Mouse (Mus musculus): ENCODE data around the gene Sh3pxd2a. TPM values are rescaled to one million over a fixed set of nuclear protein-coding genes. Genes with fewer than 3 reads are reported as not detected.

The Sh3pxd2a gene
- polyA plus RNA-seq, 1 experiment from 2014 or later, result 3.8 TPM

GRCm38 (mm10) chr19:47343422-47343821 is 120.8 kb downstream of the Sh3pxd2a start:
- H3K9me3 ChIP-seq (replicated peaks), result no peaks in the 10 kb centered on the region
- WGBS, result under 1% methylated on average over 39 of the region's 39 CpGs
- peak; percentile 70 for DNase-seq (ENCODE audit: low spot score)
- peaks cover 51% of the 10 kb centered on the region for H3K4me1 ChIP-seq
- H3K4me3 ChIP-seq, result peak overlapping the region; percentile 53
- H3K36me3 ChIP-seq, result no peaks in the 10 kb centered on the region
- H3K27me3 ChIP-seq (ENCODE audit: low read depth, poor library complexity, severe bottlenecking), result peaks cover 42% of the 10 kb centered on the region
- peak overlapping the region; percentile 56 for H3K27ac ChIP-seq

DNA sequence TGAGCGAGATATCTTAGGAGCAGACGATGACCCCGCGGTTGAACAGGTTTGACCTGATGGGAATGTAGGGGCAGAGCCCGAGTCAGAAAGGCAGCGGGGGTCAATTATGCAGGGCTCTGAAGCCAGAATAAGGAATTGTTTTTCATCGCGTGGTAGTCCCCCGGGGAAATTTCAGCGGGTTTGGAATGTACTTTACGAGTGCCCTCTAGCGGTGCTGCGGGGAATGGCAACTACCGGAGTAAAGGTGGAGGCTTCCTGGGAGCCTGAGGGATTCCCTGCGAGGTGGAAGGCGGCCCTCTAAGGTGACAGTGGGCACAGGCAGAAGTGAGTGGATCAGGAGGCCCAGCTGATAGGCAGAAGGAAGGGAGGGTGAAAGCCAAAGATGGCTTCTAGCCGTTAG is 125.0 kb downstream of the Sh3pxd2a start:
- no peaks in the 10 kb centered on the region for H3K36me3 ChIP-seq
- DNase-seq (ENCODE audit: low spot score), result peak; percentile 91
- H3K4me3 ChIP-seq, result peak overlapping the region; percentile 46
- peaks cover 28% of the 10 kb centered on the region for H3K27me3 ChIP-seq (ENCODE audit: low read depth, poor library complexity, severe bottlenecking)
- H3K4me1 ChIP-seq, result peaks cover 53% of the 10 kb centered on the region
- no peaks in the 10 kb centered on the region for H3K9me3 ChIP-seq (replicated peaks)
- H3K27ac ChIP-seq, result peak overlapping the region; percentile 54; the same call in 1 of the 2 replicates
- 2% methylated on average over 17 of the region's 17 CpGs for WGBS

DNA sequence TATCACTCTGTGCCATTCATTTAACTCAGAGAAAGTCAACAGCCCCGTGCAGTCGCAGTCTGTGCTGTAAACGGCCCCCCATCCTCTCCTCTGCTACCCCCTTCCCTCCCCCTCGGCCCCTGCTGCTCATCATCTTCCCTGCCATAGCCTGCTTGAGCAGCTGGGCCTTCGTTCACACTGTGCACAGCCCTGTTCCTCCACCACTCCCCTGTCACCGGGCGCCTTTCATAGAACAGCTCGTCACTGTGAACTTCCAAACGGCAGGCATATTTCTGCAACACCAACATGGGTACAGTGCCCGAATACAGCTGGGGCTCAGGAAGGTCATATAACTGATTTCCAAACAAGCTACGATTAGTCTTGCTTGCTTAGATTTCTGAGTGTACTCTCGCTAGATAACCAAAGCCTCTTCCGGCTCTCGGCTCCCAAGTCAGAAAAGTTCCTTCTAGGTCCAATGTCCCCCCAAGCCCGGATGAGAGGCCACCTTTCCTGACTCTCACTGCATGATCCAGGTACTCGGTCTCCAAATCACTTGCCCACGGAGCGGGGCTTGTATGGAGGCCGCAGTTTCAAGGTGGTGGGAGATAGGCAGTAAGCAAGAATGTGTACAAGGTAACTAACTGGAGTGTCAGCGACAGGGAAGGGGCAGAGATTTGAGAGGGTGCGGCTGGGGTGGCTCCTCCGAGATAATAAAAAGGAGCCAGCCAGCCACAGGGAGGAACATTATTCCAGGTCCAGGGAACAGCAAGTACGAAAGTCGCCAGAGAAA is 125.6 kb downstream of the Sh3pxd2a start:
- Histone ChIP-seq H3K27me3 (ENCODE audit: low read depth, poor library complexity, severe bottlenecking) (peaks cover 22% of the 10 kb centered on the region), H3K36me3 (no peaks in the 10 kb centered on the region), H3K4me1 (peaks cover 53% of the 10 kb centered on the region), H3K9me3 (replicated peaks) (no peaks in the 10 kb centered on the region), H3K27ac (peak overlapping the region; percentile 54; the same call in 1 of the 2 replicates), H3K4me3 (peak overlapping the region; percentile 46)
- DNase-seq (ENCODE audit: low spot score), result no peak
- 31% methylated on average over 24 of the region's 24 CpGs for WGBS

DNA sequence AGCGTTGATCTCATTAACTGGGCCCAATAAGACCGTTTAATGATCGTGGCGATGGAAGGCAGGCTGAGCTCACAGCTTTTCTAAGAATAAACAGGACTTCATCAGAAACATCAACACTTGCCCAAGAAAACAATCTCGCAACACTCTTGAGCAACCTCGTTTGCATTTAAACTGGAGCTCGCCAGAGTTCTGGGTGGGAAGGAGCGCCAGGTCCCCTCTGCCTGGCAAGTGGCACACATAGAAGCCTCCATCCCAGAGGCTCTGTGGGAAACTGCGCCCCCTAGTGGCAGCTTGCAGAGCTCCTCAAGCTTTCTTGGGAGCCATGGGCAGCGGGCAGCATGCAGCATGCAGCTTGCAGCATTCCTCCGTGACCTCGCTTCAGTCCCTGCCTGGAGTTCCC is 126.5 kb downstream of the Sh3pxd2a start:
- peak; percentile 98 for DNase-seq (ENCODE audit: low spot score)
- Histone ChIP-seq H3K4me1 (peaks cover 53% of the 10 kb centered on the region), H3K27ac (peak overlapping the region; percentile 54), H3K36me3 (no peaks in the 10 kb centered on the region), H3K9me3 (replicated peaks) (no peaks in the 10 kb centered on the region), H3K27me3 (ENCODE audit: low read depth, poor library complexity, severe bottlenecking) (peaks cover 14% of the 10 kb centered on the region), H3K4me3 (peak overlapping the region; percentile 29; the same call in 1 of the 2 replicates)
- 29% methylated on average over 12 of the region's 12 CpGs for WGBS

DNA sequence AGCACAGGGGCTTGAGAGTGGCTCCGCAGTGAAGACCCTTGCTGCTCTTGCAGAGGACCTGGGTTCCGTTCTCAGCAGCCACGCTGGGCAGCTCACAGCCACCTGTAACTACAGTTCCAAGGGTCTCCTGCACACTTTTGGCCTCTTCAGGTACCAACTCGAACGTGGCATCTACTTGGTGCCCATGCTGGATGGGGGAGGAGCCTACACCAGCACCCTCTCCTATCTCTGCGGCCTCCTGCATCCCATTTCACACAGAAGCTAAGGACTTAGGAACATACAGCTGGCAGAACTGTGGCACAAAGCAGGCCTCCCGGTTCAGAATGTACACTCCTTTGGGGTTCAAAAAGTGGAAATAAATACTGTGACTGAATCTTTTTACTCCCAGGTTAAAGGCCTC is 127.0 kb downstream of the Sh3pxd2a start:
- Histone ChIP-seq H3K9me3 (replicated peaks) (no peaks in the 10 kb centered on the region), H3K36me3 (0 out of 2 replicates have a peak, but pooled peaks cover 2% of the 10 kb centered on the region), H3K4me1 (peaks cover 51% of the 10 kb centered on the region), H3K4me3 (no peak overlapping the region), H3K27me3 (ENCODE audit: low read depth, poor library complexity, severe bottlenecking) (peaks cover 8% of the 10 kb centered on the region), H3K27ac (no peak overlapping the region)
- 81% methylated on average over 7 of the region's 7 CpGs for WGBS
- DNase-seq (ENCODE audit: low spot score), result no peak

DNA sequence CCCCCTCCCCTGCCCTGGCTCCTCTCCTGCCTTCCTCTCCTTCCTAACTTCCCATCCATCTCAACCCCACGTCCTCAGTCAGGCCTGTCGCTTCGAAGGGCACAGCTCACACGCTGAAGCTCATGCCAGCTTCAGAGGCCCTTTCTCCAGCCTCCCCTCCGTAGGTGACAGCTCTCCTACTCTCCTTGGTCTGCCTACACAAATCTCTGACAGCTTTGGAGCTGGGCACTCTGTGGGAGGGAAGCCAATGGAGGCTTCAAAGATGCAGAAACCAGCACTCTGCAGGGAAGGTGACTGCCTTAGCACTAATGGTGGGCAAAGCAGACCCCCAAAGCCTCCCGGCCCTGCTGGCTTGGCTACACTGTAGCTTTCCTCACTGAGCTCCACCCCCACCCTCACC is 128.9 kb downstream of the Sh3pxd2a start:
- Histone ChIP-seq H3K4me3 (no peak overlapping the region), H3K9me3 (replicated peaks) (no peaks in the 10 kb centered on the region), H3K27me3 (ENCODE audit: low read depth, poor library complexity, severe bottlenecking) (peaks cover 3% of the 10 kb centered on the region; the same call in 1 of the 2 replicates), H3K27ac (peak overlapping the region; percentile 67; the same call in 1 of the 2 replicates), H3K4me1 (peaks cover 64% of the 10 kb centered on the region), H3K36me3 (0 out of 2 replicates have a peak, but pooled peaks cover 3% of the 10 kb centered on the region)
- DNase-seq (ENCODE audit: low spot score), result no peak
- WGBS, result 50% methylated on average over 6 of the region's 6 CpGs

DNA sequence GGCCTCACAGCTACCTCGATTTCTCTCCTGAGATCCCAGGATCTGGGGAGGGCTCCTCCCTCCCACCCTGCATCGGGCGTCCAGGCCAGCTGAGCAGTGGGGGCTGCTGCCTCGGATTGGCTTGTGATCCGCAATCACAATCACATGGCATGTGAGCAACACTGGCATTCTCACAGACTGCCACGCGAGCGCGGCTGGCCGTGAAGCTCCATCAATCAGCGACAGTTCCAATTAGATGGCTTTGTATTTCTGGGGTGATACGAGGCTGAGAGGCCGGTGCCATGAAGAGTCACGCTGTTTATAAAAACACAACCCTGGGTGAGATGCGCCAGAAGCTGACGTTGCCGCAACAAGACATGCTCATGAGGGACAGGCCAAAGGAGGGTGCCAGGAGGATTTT is 129.5 kb downstream of the Sh3pxd2a start:
- H3K27me3 ChIP-seq (ENCODE audit: low read depth, poor library complexity, severe bottlenecking), result peaks cover 3% of the 10 kb centered on the region; the same call in 1 of the 2 replicates
- H3K9me3 ChIP-seq (replicated peaks), result no peaks in the 10 kb centered on the region
- WGBS, result 44% methylated on average over 17 of the region's 17 CpGs
- peaks cover 68% of the 10 kb centered on the region for H3K4me1 ChIP-seq
- H3K36me3 ChIP-seq, result 0 out of 2 replicates have a peak, but pooled peaks cover 3% of the 10 kb centered on the region
- peak overlapping the region; percentile 67 for H3K27ac ChIP-seq
- H3K4me3 ChIP-seq, result no peak overlapping the region
- DNase-seq (ENCODE audit: low spot score), result no peak

- H3K9me3 ChIP-seq (replicated peaks), result no peaks in the 10 kb centered on the region
- H3K4me1 ChIP-seq, result peaks cover 82% of the 10 kb centered on the region
- WGBS, result 12% methylated on average over 10 of the region's 10 CpGs
- H3K36me3 ChIP-seq, result 0 out of 2 replicates have a peak, but pooled peaks cover 3% of the 10 kb centered on the region
- H3K4me3 ChIP-seq, result peak overlapping the region; percentile 8; the same call in 1 of the 2 replicates
- peak overlapping the region; percentile 87 for H3K27ac ChIP-seq
- no peaks in the 10 kb centered on the region for H3K27me3 ChIP-seq (ENCODE audit: low read depth, poor library complexity, severe bottlenecking)
- peak; percentile 86 for DNase-seq (ENCODE audit: low spot score)
Observed at GRCm38 (mm10) chr19:47330743-47331227, 133.4 kb downstream of the Sh3pxd2a start.

- no peak for DNase-seq (ENCODE audit: low spot score)
- 0 out of 2 replicates have a peak, but pooled peaks cover 3% of the 10 kb centered on the region for H3K36me3 ChIP-seq
- peak overlapping the region; percentile 86 for H3K27ac ChIP-seq
- H3K4me3 ChIP-seq, result no peak overlapping the region
- 83% methylated on average over 1 of the region's 1 CpGs for WGBS
- no peaks in the 10 kb centered on the region for H3K9me3 ChIP-seq (replicated peaks)
- peaks cover 69% of the 10 kb centered on the region for H3K4me1 ChIP-seq
- H3K27me3 ChIP-seq (ENCODE audit: low read depth, poor library complexity, severe bottlenecking), result no peaks in the 10 kb centered on the region
Observed at GRCm38 (mm10) chr19:47329102-47329501, 135.1 kb downstream of the Sh3pxd2a start.

DNA sequence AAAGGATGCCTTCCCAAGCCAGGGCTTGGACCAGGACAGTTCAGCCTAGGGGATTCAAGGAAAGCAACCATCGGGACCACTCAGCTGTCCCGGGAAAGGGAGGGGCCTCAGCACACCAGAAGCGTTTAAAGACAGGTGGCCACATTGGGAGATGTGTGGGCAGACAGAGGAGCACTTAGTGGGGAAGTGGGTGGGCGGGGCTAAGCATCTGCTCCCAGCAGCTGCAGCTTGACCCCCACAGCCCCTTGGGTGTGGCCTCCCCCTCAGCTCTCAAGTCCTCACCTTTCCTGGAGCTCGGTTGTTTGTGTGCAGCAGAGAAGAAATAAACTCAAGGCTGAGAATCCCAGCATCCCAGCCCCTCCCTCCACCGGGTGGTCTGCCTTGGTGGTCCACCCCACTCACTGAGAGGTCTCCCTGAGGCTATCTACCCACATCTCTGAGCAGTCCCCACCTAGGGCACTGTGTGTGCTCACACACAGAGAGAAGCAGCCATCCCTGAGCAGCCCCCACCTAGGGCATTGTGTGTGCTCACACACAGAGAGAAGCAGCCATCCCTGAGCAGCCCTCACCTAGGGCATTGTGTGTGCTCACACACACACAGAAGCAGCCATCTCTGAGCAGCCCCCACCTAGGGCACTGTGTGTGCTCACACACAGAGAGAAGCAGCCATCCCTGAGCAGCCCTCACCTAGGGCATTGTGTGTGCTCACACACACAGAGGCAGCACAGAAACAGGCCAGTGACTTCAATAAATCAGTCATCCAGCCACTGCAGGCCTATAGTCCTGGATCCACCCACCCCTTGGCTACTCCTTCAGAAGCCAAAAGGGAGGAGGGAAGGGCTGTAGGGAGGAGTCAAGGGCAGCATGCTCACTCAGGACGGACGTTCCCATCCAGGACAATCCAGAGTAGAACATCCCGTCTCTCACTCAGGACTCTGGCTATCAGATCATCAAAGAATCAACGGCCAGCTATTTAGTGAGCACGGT is 136.0 kb downstream of the Sh3pxd2a start:
- WGBS, result 16% methylated on average over 11 of the region's 11 CpGs
- Histone ChIP-seq H3K9me3 (replicated peaks) (no peaks in the 10 kb centered on the region), H3K27me3 (ENCODE audit: low read depth, poor library complexity, severe bottlenecking) (no peaks in the 10 kb centered on the region), H3K36me3 (0 out of 2 replicates have a peak, but pooled peaks cover 3% of the 10 kb centered on the region), H3K4me1 (peaks cover 67% of the 10 kb centered on the region), H3K4me3 (0 out of 2 replicates have a peak overlapping the region, but pooled peaks have one; percentile 19), H3K27ac (peak overlapping the region; percentile 86)
- DNase-seq (ENCODE audit: low spot score), result no peak

DNA sequence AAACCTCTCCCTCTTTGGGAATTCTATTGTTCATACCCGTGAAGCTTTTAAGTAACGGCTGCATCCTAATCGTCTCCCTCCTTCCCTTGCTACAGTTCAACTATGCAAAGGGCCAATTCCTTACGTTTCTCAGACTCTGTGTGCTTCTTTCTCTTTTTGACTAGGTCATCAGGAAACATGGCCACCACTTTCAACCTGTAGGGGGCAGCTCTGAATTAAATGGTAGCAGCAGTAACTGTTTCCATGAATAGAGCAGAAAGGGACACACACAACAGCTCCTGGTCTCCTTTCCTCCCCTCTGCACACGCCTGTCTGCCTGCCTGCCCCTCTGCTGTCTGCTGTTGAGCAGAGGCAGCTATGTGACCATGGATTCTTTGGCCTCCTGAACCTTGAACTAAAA is 138.3 kb downstream of the Sh3pxd2a start:
- Histone ChIP-seq H3K4me1 (peaks cover 75% of the 10 kb centered on the region), H3K4me3 (no peak overlapping the region), H3K36me3 (no peaks in the 10 kb centered on the region), H3K27ac (peak overlapping the region; percentile 12; the same call in 1 of the 2 replicates), H3K27me3 (ENCODE audit: low read depth, poor library complexity, severe bottlenecking) (no peaks in the 10 kb centered on the region), H3K9me3 (replicated peaks) (no peaks in the 10 kb centered on the region)
- no peak for DNase-seq (ENCODE audit: low spot score)
- WGBS, result 56% methylated on average over 5 of the region's 5 CpGs

- no peaks in the 10 kb centered on the region for H3K9me3 ChIP-seq (replicated peaks)
- no peak overlapping the region for H3K4me3 ChIP-seq
- WGBS, result 74% methylated on average over 11 of the region's 11 CpGs
- H3K27ac ChIP-seq, result peak overlapping the region; percentile 38
- DNase-seq (ENCODE audit: low spot score), result no peak
- peaks cover 80% of the 10 kb centered on the region for H3K4me1 ChIP-seq
- no peaks in the 10 kb centered on the region for H3K27me3 ChIP-seq (ENCODE audit: low read depth, poor library complexity, severe bottlenecking)
- H3K36me3 ChIP-seq, result no peaks in the 10 kb centered on the region
Observed at GRCm38 (mm10) chr19:47323096-47323849, 140.9 kb downstream of the Sh3pxd2a start.

Data from limb, embryonic 10.5 days (tissue).